Mouse (Mus musculus): ENCODE measurements around the gene Slc3a2. TPM values are rescaled to one million over a fixed set of nuclear protein-coding genes. Genes with fewer than 3 reads are reported as not detected.

Gene Slc3a2
- polyA plus RNA-seq, 1 experiment from 2014 or later = 87.8 TPM

- Histone ChIP-seq H3K9ac (ENCODE audit: low read depth, low read length) (no peak overlapping the region), H3K27ac (ENCODE audit: low read depth, low read length) (no peak overlapping the region), H3K36me3 (ENCODE audit: control insufficient read depth, insufficient read depth, low read length) (no peaks in the 10 kb centered on the region), H3K4me3 (ENCODE audit: low read depth, low read length) (no peak overlapping the region), H3K4me2 (no peak overlapping the region), H3K9me3 (replicated peaks; ENCODE audit: control insufficient read depth, low read length) (no peaks in the 10 kb centered on the region), H3K4me1 (ENCODE audit: control insufficient read depth, insufficient read depth, low read length) (0 out of 2 replicates have a peak, but pooled peaks cover 6% of the 10 kb centered on the region), H3K27me3 (ENCODE audit: control insufficient read depth, insufficient read depth, low read length) (peaks cover 5% of the 10 kb centered on the region; the same call in 1 of the 2 replicates)
- no peak for ATAC-seq (replicated peaks; ENCODE audit: insufficient number of reproducible peaks, low FRiP score, low TSS enrichment)
- 69% methylated on average over 3 of the region's 3 CpGs for WGBS (ENCODE audit: insufficient replicate concordance)
Measured at GRCm38 (mm10) chr19:8664859-8665258, 58.3 kb downstream of the Slc3a2 start.

GRCm38 (mm10) chr19:8663911-8664421 is 59.2 kb downstream of the Slc3a2 start:
- Histone ChIP-seq H3K27ac (ENCODE audit: low read depth, low read length) (no peak overlapping the region), H3K9me3 (replicated peaks; ENCODE audit: control insufficient read depth, low read length) (no peaks in the 10 kb centered on the region), H3K9ac (ENCODE audit: low read depth, low read length) (no peak overlapping the region), H3K4me2 (no peak overlapping the region), H3K27me3 (ENCODE audit: control insufficient read depth, insufficient read depth, low read length) (peaks cover 5% of the 10 kb centered on the region; the same call in 1 of the 2 replicates), H3K4me3 (ENCODE audit: low read depth, low read length) (no peak overlapping the region), H3K4me1 (ENCODE audit: control insufficient read depth, insufficient read depth, low read length) (0 out of 2 replicates have a peak, but pooled peaks cover 6% of the 10 kb centered on the region), H3K36me3 (ENCODE audit: control insufficient read depth, insufficient read depth, low read length) (no peaks in the 10 kb centered on the region)
- 61% methylated on average over 9 of the region's 10 CpGs for WGBS (ENCODE audit: insufficient replicate concordance)
- no peak for ATAC-seq (replicated peaks; ENCODE audit: insufficient number of reproducible peaks, low FRiP score, low TSS enrichment)

- no peak within 1 kb of the TSS for H3K9ac ChIP-seq (ENCODE audit: low read depth, low read length)
- no peaks in the 10 kb centered on the region for H3K36me3 ChIP-seq (ENCODE audit: control insufficient read depth, insufficient read depth, low read length)
- H3K4me3 ChIP-seq (ENCODE audit: low read depth, low read length) = no peak within 1 kb of the TSS
- no peaks in the 10 kb centered on the region for H3K9me3 ChIP-seq (replicated peaks; ENCODE audit: control insufficient read depth, low read length)
- H3K4me2 ChIP-seq = peak within 1 kb of the TSS; percentile 91
- H3K4me1 ChIP-seq (ENCODE audit: control insufficient read depth, insufficient read depth, low read length) = 0 out of 2 replicates have a peak, but pooled peaks cover 6% of the 10 kb centered on the region
- WGBS (ENCODE audit: insufficient replicate concordance) = 78% methylated on average over 9 of the region's 9 CpGs
- H3K27me3 ChIP-seq (ENCODE audit: control insufficient read depth, insufficient read depth, low read length) = peaks cover 5% of the 10 kb centered on the region; the same call in 1 of the 2 replicates
- no peak within 1 kb of the TSS for H3K27ac ChIP-seq (ENCODE audit: low read depth, low read length)
- no peak for ATAC-seq (replicated peaks; ENCODE audit: insufficient number of reproducible peaks, low FRiP score, low TSS enrichment)
Measured at GRCm38 (mm10) chr19:8663360-8663839, 59.8 kb downstream of the Slc3a2 start, which contains the start of gene Chrm1. Chrm1 (plus strand) TSS chr19:8663789.

GRCm38 (mm10) chr19:8662337-8662736 is 60.8 kb downstream of the Slc3a2 start:
- peak overlapping the region; percentile 91 for H3K4me2 ChIP-seq
- H3K36me3 ChIP-seq (ENCODE audit: control insufficient read depth, insufficient read depth, low read length) = no peaks in the 10 kb centered on the region
- peak overlapping the region; percentile 50 for H3K4me3 ChIP-seq (ENCODE audit: low read depth, low read length)
- H3K27ac ChIP-seq (ENCODE audit: low read depth, low read length) = no peak overlapping the region
- 4% methylated on average over 11 of the region's 11 CpGs for WGBS (ENCODE audit: insufficient replicate concordance)
- H3K9ac ChIP-seq (ENCODE audit: low read depth, low read length) = peak overlapping the region; percentile 62; the same call in 1 of the 2 replicates
- peaks cover 5% of the 10 kb centered on the region; the same call in 1 of the 2 replicates for H3K27me3 ChIP-seq (ENCODE audit: control insufficient read depth, insufficient read depth, low read length)
- no peaks in the 10 kb centered on the region for H3K9me3 ChIP-seq (replicated peaks; ENCODE audit: control insufficient read depth, low read length)
- H3K4me1 ChIP-seq (ENCODE audit: control insufficient read depth, insufficient read depth, low read length) = 0 out of 2 replicates have a peak, but pooled peaks cover 6% of the 10 kb centered on the region
- ATAC-seq (replicated peaks; ENCODE audit: insufficient number of reproducible peaks, low FRiP score, low TSS enrichment) = peak; percentile 35; the same call in 1 of the 2 replicates

GRCm38 (mm10) chr19:8661821-8662307 is 61.3 kb downstream of the Slc3a2 start:
- Histone ChIP-seq H3K27me3 (ENCODE audit: control insufficient read depth, insufficient read depth, low read length) (peaks cover 5% of the 10 kb centered on the region; the same call in 1 of the 2 replicates), H3K27ac (ENCODE audit: low read depth, low read length) (no peak overlapping the region), H3K4me2 (peak overlapping the region; percentile 91), H3K9ac (ENCODE audit: low read depth, low read length) (peak overlapping the region; percentile 62; the same call in 1 of the 2 replicates), H3K36me3 (ENCODE audit: control insufficient read depth, insufficient read depth, low read length) (no peaks in the 10 kb centered on the region), H3K9me3 (replicated peaks; ENCODE audit: control insufficient read depth, low read length) (no peaks in the 10 kb centered on the region), H3K4me3 (ENCODE audit: low read depth, low read length) (peak overlapping the region; percentile 50), H3K4me1 (ENCODE audit: control insufficient read depth, insufficient read depth, low read length) (0 out of 2 replicates have a peak, but pooled peaks cover 6% of the 10 kb centered on the region)
- under 1% methylated on average over 35 of the region's 35 CpGs for WGBS (ENCODE audit: insufficient replicate concordance)
- no peak for ATAC-seq (replicated peaks; ENCODE audit: insufficient number of reproducible peaks, low FRiP score, low TSS enrichment)

Small RNAs within 50 kb of the gene (microRNA-seq; reads per million reads assigned to microRNA genes)
- 0.20 reads per million for gene Mir6992 (ENCODE audit: borderline number of aligned reads)

Other genes starting within 250 kb of the Slc3a2 start
- 0.07 TPM in 1 of 2 replicates, not detected in the other for gene Slc22a8, start 132.1 kb downstream of the Slc3a2 start, polyA plus RNA-seq (2014; fragmentation: Nextera tagmentation; extraction: Ambion mirVana)
- not detected in 2 replicates for gene Slc22a6, start 105.3 kb downstream of the Slc3a2 start, polyA plus RNA-seq (2014; fragmentation: Nextera tagmentation; extraction: Ambion mirVana)
- 0.06 TPM in 1 of 2 replicates, not detected in the other for gene Chrm1, start 59.6 kb downstream of the Slc3a2 start, polyA plus RNA-seq (2014; fragmentation: Nextera tagmentation; extraction: Ambion mirVana)
- gene Wdr74, start 12.5 kb upstream of the Slc3a2 start, polyA plus RNA-seq (2014; fragmentation: Nextera tagmentation; extraction: Ambion mirVana) = 56.4 and 58.8 TPM in 2 replicates
- 0.99 and 2.2 TPM in 2 replicates for gene 1700092M07Rik, start 17.3 kb upstream of the Slc3a2 start, polyA plus RNA-seq (2014; fragmentation: Nextera tagmentation; extraction: Ambion mirVana)
- gene Stx5a, start 18.0 kb upstream of the Slc3a2 start, polyA plus RNA-seq (2014; fragmentation: Nextera tagmentation; extraction: Ambion mirVana) = 82.2 and 85.1 TPM in 2 replicates
- gene Nxf1, start 33.7 kb upstream of the Slc3a2 start, polyA plus RNA-seq (2014; fragmentation: Nextera tagmentation; extraction: Ambion mirVana) = 126 and 138 TPM in 2 replicates
- gene Tmem223, start 47.6 kb upstream of the Slc3a2 start, polyA plus RNA-seq (2014; fragmentation: Nextera tagmentation; extraction: Ambion mirVana) = 146 and 150 TPM in 2 replicates
- 63.9 and 69.9 TPM in 2 replicates for gene Tmem179b, start 51.1 kb upstream of the Slc3a2 start, polyA plus RNA-seq (2014; fragmentation: Nextera tagmentation; extraction: Ambion mirVana)
- 12.8 and 14.3 TPM in 2 replicates for gene Taf6l, start 63.0 kb upstream of the Slc3a2 start, polyA plus RNA-seq (2014; fragmentation: Nextera tagmentation; extraction: Ambion mirVana)
- 138 and 155 TPM in 2 replicates for gene Polr2g, start 75.2 kb upstream of the Slc3a2 start, polyA plus RNA-seq (2014; fragmentation: Nextera tagmentation; extraction: Ambion mirVana)
- 3.9 and 5.2 TPM in 2 replicates for gene Zbtb3, start 79.2 kb upstream of the Slc3a2 start, polyA plus RNA-seq (2014; fragmentation: Nextera tagmentation; extraction: Ambion mirVana)
- 32.3 and 34.0 TPM in 2 replicates for gene Ttc9c, start 96.0 kb upstream of the Slc3a2 start, polyA plus RNA-seq (2014; fragmentation: Nextera tagmentation; extraction: Ambion mirVana)
- 4.6 and 6.1 TPM in 2 replicates for gene Hnrnpul2, start 96.6 kb upstream of the Slc3a2 start, polyA plus RNA-seq (2014; fragmentation: Nextera tagmentation; extraction: Ambion mirVana)
- not detected in 2 replicates for gene AC129217.1, start 106.4 kb upstream of the Slc3a2 start, polyA plus RNA-seq (2014; fragmentation: Nextera tagmentation; extraction: Ambion mirVana)
- 37.9 and 41.7 TPM in 2 replicates for gene Bscl2, start 114.1 kb upstream of the Slc3a2 start, polyA plus RNA-seq (2014; fragmentation: Nextera tagmentation; extraction: Ambion mirVana)
- gene Gng3, start 115.8 kb upstream of the Slc3a2 start, polyA plus RNA-seq (2014; fragmentation: Nextera tagmentation; extraction: Ambion mirVana) = 3.5 and 4.2 TPM in 2 replicates
- 0.33 and 0.44 TPM in 2 replicates for gene Lrrn4cl, start 127.4 kb upstream of the Slc3a2 start, polyA plus RNA-seq (2014; fragmentation: Nextera tagmentation; extraction: Ambion mirVana)
- 141 and 143 TPM in 2 replicates for gene Ubxn1, start 148.1 kb upstream of the Slc3a2 start, polyA plus RNA-seq (2014; fragmentation: Nextera tagmentation; extraction: Ambion mirVana)
- 53.5 and 59.0 TPM in 2 replicates for gene Uqcc3, start 157.6 kb upstream of the Slc3a2 start, polyA plus RNA-seq (2014; fragmentation: Nextera tagmentation; extraction: Ambion mirVana)
- gene Lbhd1, start 160.4 kb upstream of the Slc3a2 start, polyA plus RNA-seq (2014; fragmentation: Nextera tagmentation; extraction: Ambion mirVana) = 60.1 and 72.4 TPM in 2 replicates
- gene Gm49403, start 160.6 kb upstream of the Slc3a2 start, polyA plus RNA-seq (2014; fragmentation: Nextera tagmentation; extraction: Ambion mirVana) = not detected in 2 replicates
- 77.5 and 86.8 TPM in 2 replicates for gene 1810009A15Rik, start 165.5 kb upstream of the Slc3a2 start, polyA plus RNA-seq (2014; fragmentation: Nextera tagmentation; extraction: Ambion mirVana)
- gene Gm49416, start 165.6 kb upstream of the Slc3a2 start, polyA plus RNA-seq (2014; fragmentation: Nextera tagmentation; extraction: Ambion mirVana) = not detected in 2 replicates
- 19.2 and 24.6 TPM in 2 replicates for gene Ints5, start 169.6 kb upstream of the Slc3a2 start, polyA plus RNA-seq (2014; fragmentation: Nextera tagmentation; extraction: Ambion mirVana)
- gene Ganab, start 174.7 kb upstream of the Slc3a2 start, polyA plus RNA-seq (2014; fragmentation: Nextera tagmentation; extraction: Ambion mirVana) = 66.6 and 81.4 TPM in 2 replicates
- gene B3gat3, start 197.0 kb upstream of the Slc3a2 start, polyA plus RNA-seq (2014; fragmentation: Nextera tagmentation; extraction: Ambion mirVana) = 33.2 and 35.9 TPM in 2 replicates
- 1.2 and 1.7 TPM in 2 replicates for gene Rom1, start 206.0 kb upstream of the Slc3a2 start, polyA plus RNA-seq (2014; fragmentation: Nextera tagmentation; extraction: Ambion mirVana)
- gene Eml3, start 206.2 kb upstream of the Slc3a2 start, polyA plus RNA-seq (2014; fragmentation: Nextera tagmentation; extraction: Ambion mirVana) = 8.1 and 8.5 TPM in 2 replicates
- 30.0 and 39.9 TPM in 2 replicates for gene Mta2, start 218.5 kb upstream of the Slc3a2 start, polyA plus RNA-seq (2014; fragmentation: Nextera tagmentation; extraction: Ambion mirVana)
- 17.1 and 19.8 TPM in 2 replicates for gene Tut1, start 230.5 kb upstream of the Slc3a2 start, polyA plus RNA-seq (2014; fragmentation: Nextera tagmentation; extraction: Ambion mirVana)
- 344 TPM in 2 replicates for gene Eef1g, start 243.7 kb upstream of the Slc3a2 start, polyA plus RNA-seq (2014; fragmentation: Nextera tagmentation; extraction: Ambion mirVana)

All from heart, embryonic 11.5 days (tissue).